Mouse (Mus musculus): ENCODE data around the gene Thsd4. TPM values are rescaled to one million over a fixed set of nuclear protein-coding genes. Genes with fewer than 3 reads are reported as not detected.

Gene Thsd4
- polyA plus RNA-seq, 1 experiment, result 1.9 TPM

DNA sequence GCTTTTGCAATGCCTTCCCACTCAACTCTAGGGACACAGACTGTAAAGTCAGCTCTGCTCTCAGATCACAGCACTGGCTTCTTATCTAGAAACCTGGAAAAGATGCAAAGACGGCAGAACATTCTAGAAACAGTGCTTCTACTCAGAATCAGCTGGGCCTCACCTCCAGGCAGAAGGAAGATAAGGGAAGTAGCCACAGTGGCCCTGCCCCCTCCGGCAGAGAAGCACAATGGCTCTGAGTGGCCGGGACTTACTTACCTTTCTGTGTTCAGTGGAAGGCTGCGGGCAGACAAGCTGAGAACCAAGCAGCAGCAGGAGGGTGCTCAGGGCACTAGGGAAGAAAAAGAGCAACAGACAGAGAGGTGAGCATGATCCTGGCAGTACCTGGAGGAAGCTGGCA is 39.7 kb downstream of the Thsd4 start:
- Histone ChIP-seq H3K4me1 (ENCODE audit: control insufficient read depth, insufficient read depth, low read length) (no peaks in the 10 kb centered on the region), H3K36me3 (ENCODE audit: control insufficient read depth, insufficient read depth, low read length, poor library complexity, severe bottlenecking) (no peaks in the 10 kb centered on the region), H3K27me3 (ENCODE audit: control insufficient read depth, insufficient read depth, low read length, poor library complexity, severe bottlenecking) (no peaks in the 10 kb centered on the region), H3K9me3 (replicated peaks; ENCODE audit: control insufficient read depth, insufficient read depth, low read length, poor library complexity, severe bottlenecking) (no peaks in the 10 kb centered on the region), H3K27ac (ENCODE audit: insufficient read depth, low read length) (no peak overlapping the region), H3K9ac (ENCODE audit: low read depth, poor library complexity, severe bottlenecking) (no peak overlapping the region), H3K4me3 (ENCODE audit: low read depth, low read length) (no peak overlapping the region)
- no peak for TF ChIP-seq EP300 (IDR thresholded peaks at IDR 0.05; ENCODE audit: insufficient read depth, low read depth, low read length)
- no peak for TF ChIP-seq POLR2A (IDR thresholded peaks at IDR 0.05; ENCODE audit: insufficient read depth, low read length)
- TF ChIP-seq CTCF (IDR thresholded peaks at IDR 0.05; ENCODE audit: low read depth, low read length), result no peak

DNA sequence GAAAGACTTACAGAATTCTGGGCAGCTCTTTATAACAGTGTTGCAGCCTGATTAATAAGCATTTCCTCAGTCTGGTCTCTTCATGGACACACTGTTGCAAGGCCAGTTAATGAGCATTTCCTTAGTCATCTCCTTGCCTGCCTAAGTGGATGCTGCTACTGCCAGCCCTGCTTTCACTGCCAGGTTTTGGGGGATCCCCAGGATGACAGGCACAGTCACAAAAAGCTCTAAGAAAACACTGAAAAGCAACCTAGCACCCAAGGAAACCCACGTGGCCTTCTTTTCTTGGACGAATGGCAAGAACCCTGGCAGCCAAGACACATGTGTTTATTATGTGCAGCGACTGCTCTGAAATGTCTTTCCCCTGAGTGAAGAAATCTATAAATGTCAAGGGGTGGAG is 41.8 kb downstream of the Thsd4 start:
- Histone ChIP-seq H3K27ac (ENCODE audit: insufficient read depth, low read length) (no peak overlapping the region), H3K9me3 (replicated peaks; ENCODE audit: control insufficient read depth, insufficient read depth, low read length, poor library complexity, severe bottlenecking) (no peaks in the 10 kb centered on the region), H3K4me1 (ENCODE audit: control insufficient read depth, insufficient read depth, low read length) (no peaks in the 10 kb centered on the region), H3K4me3 (ENCODE audit: low read depth, low read length) (no peak overlapping the region), H3K36me3 (ENCODE audit: control insufficient read depth, insufficient read depth, low read length, poor library complexity, severe bottlenecking) (no peaks in the 10 kb centered on the region), H3K9ac (ENCODE audit: low read depth, poor library complexity, severe bottlenecking) (no peak overlapping the region), H3K27me3 (ENCODE audit: control insufficient read depth, insufficient read depth, low read length, poor library complexity, severe bottlenecking) (no peaks in the 10 kb centered on the region)
- TF ChIP-seq CTCF (IDR thresholded peaks at IDR 0.05; ENCODE audit: low read depth, low read length), result no peak
- no peak for TF ChIP-seq EP300 (IDR thresholded peaks at IDR 0.05; ENCODE audit: insufficient read depth, low read depth, low read length)
- no peak for TF ChIP-seq POLR2A (IDR thresholded peaks at IDR 0.05; ENCODE audit: insufficient read depth, low read length)

DNA sequence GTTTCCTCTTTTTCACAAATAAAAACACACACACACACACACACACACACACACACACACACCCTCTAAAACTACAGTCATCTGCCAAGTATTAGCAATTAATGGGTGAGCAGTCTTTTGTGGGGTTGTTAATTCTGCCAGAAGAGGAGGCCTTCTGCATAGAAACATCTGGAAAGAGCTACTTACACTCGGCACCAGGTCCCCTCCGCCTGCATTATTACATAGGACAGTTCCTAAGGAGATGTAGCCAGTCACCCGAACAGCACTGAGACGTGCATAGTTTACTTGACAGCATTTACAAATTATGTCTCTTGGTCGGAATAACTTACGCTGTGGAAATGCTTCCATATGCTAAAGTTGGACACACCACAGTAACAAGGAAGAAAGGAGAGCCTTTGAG is 43.0 kb downstream of the Thsd4 start:
- Histone ChIP-seq H3K27me3 (ENCODE audit: control insufficient read depth, insufficient read depth, low read length, poor library complexity, severe bottlenecking) (no peaks in the 10 kb centered on the region), H3K9ac (ENCODE audit: low read depth, poor library complexity, severe bottlenecking) (no peak overlapping the region), H3K27ac (ENCODE audit: insufficient read depth, low read length) (no peak overlapping the region), H3K4me3 (ENCODE audit: low read depth, low read length) (no peak overlapping the region), H3K9me3 (replicated peaks; ENCODE audit: control insufficient read depth, insufficient read depth, low read length, poor library complexity, severe bottlenecking) (no peaks in the 10 kb centered on the region), H3K4me1 (ENCODE audit: control insufficient read depth, insufficient read depth, low read length) (no peaks in the 10 kb centered on the region), H3K36me3 (ENCODE audit: control insufficient read depth, insufficient read depth, low read length, poor library complexity, severe bottlenecking) (no peaks in the 10 kb centered on the region)
- no peak for TF ChIP-seq POLR2A (IDR thresholded peaks at IDR 0.05; ENCODE audit: insufficient read depth, low read length)
- no peak for TF ChIP-seq EP300 (IDR thresholded peaks at IDR 0.05; ENCODE audit: insufficient read depth, low read depth, low read length)
- no peak for TF ChIP-seq CTCF (IDR thresholded peaks at IDR 0.05; ENCODE audit: low read depth, low read length)

DNA sequence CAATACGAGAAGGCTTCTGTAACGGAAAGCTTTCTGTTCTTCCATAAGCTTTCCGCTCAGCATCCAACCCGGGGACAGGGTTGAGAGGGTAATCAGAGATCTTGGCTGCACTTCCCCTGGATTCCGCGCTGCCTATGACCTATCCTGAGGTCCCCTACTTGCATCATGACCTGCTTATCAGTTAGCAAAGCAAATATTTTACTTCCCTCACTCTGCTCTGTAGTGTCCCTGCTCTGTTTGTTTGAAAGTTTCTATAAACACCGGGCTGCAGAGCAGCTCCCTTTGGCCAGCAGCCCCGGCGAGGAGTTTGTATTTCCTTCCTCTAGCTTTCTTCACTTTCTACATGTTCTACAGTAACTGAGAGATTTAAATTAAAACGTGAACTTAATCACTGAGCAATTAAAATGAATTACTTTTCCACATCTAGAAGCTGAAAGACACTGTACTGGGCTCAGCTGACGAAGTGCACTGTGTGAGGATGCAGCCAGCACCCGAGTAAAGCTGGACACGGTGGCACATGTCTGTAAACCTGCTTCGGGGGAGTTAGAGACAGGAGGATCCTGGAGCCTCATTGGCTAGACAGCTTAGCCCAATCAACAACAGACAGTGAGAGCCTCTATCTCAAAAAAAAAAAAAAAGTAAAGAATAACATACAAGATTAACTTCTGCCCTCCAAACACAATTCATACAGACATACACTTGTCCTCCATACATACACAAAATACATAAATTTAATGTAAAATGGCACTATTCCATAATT is 43.7 kb downstream of the Thsd4 start:
- TF ChIP-seq EP300 (IDR thresholded peaks at IDR 0.05; ENCODE audit: insufficient read depth, low read depth, low read length), result no peak
- TF ChIP-seq POLR2A (IDR thresholded peaks at IDR 0.05; ENCODE audit: insufficient read depth, low read length), result no peak
- no peak for TF ChIP-seq CTCF (IDR thresholded peaks at IDR 0.05; ENCODE audit: low read depth, low read length)
- Histone ChIP-seq H3K9me3 (replicated peaks; ENCODE audit: control insufficient read depth, insufficient read depth, low read length, poor library complexity, severe bottlenecking) (no peaks in the 10 kb centered on the region), H3K36me3 (ENCODE audit: control insufficient read depth, insufficient read depth, low read length, poor library complexity, severe bottlenecking) (no peaks in the 10 kb centered on the region), H3K4me1 (ENCODE audit: control insufficient read depth, insufficient read depth, low read length) (no peaks in the 10 kb centered on the region), H3K27ac (ENCODE audit: insufficient read depth, low read length) (no peak overlapping the region), H3K4me3 (ENCODE audit: low read depth, low read length) (no peak overlapping the region), H3K27me3 (ENCODE audit: control insufficient read depth, insufficient read depth, low read length, poor library complexity, severe bottlenecking) (no peaks in the 10 kb centered on the region), H3K9ac (ENCODE audit: low read depth, poor library complexity, severe bottlenecking) (no peak overlapping the region)

DNA sequence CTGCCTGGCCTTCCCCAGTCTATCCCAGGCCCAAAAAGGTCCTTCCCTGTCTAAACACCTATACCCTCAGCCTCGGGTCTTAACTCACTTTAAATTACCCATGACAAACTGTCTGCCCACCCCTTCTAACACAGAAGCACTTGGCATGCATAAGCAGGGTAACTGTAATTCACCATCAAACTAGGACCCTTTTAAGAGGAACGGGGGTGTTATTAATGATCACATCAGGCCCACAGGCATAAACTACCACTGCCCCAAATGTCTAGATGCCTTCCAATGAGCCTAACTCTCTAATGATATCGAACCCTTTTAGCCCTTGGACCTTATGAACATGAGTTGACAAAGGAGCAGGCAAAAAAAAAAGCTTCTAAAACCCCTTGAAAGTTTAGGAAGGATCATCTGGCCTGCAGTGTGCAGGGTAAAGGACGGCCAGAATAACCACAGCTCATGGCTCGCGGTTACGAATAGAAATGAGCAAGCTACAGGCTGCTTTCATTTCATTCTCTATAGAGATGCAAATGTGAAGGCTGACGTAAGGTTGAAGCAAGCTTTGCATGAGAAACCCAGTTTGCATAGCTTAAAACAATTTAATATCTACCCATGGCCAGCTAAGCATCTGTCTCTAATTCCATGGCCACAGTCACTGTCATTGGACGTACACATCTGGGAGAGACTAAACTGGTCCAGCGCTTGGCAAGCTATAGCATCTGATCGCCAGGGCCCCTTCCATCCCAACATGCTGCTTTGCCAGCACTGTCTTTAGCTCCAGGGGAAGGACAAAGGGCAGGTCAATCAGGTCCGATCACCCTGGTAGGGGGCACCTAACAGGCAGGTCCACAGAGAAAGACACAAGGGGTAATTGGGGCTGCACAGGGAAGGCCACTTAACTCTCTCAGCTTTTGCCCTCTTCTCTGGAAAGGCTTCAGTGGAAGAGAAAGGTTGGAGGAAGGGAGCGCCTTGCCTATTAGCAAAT is 61.5 kb downstream of the Thsd4 start:
- Histone ChIP-seq H3K27me3 (ENCODE audit: control insufficient read depth, insufficient read depth, low read length, poor library complexity, severe bottlenecking) (no peaks in the 10 kb centered on the region), H3K9ac (ENCODE audit: low read depth, poor library complexity, severe bottlenecking) (no peak overlapping the region), H3K36me3 (ENCODE audit: control insufficient read depth, insufficient read depth, low read length, poor library complexity, severe bottlenecking) (no peaks in the 10 kb centered on the region), H3K27ac (ENCODE audit: insufficient read depth, low read length) (no peak overlapping the region), H3K4me1 (ENCODE audit: control insufficient read depth, insufficient read depth, low read length) (no peaks in the 10 kb centered on the region), H3K9me3 (replicated peaks; ENCODE audit: control insufficient read depth, insufficient read depth, low read length, poor library complexity, severe bottlenecking) (peaks cover 5% of the 10 kb centered on the region; the same call in 1 of the 2 replicates), H3K4me3 (ENCODE audit: low read depth, low read length) (no peak overlapping the region)
- TF ChIP-seq CTCF (IDR thresholded peaks at IDR 0.05; ENCODE audit: low read depth, low read length) (no peak), POLR2A (IDR thresholded peaks at IDR 0.05; ENCODE audit: insufficient read depth, low read length) (no peak), EP300 (IDR thresholded peaks at IDR 0.05; ENCODE audit: insufficient read depth, low read depth, low read length) (no peak)
